Mouse (Mus musculus): ENCODE measurements around the gene St7l. TPM values are rescaled to one million over a fixed set of nuclear protein-coding genes. Genes with fewer than 3 reads are reported as not detected.

The St7l gene
- polyA plus RNA-seq, 1 experiment from 2014 or later: 35.9 TPM

DNA sequence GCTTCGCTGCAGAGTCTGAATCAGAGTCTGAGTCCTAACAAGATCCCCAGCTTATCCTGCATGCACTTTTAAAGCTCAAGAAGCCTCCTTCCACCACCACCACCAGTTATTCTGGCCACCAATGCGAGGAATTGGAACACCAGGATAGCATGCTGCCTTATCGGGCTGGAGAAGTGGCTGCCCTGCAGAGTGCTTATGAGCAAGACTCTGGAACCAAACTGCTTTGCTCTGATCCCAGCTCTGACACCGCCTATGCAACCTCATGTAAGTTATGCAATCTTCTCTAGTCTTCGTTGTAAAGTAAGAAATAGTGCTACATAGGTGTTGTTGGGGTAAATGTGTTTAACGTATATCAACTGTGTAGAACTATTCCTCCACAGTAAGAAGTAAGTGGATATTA lies 65.6 kb downstream of the St7l start:
- H3K9me3 ChIP-seq (ENCODE audit: control insufficient read depth, low read length): no peaks in the 10 kb centered on the region
- no peak overlapping the region for H3K27ac ChIP-seq
- no peak overlapping the region for H3K9ac ChIP-seq
- ATAC-seq (ENCODE audit: low FRiP score) (no peak), DNase-seq (ENCODE audit: low spot score) (no peak)
- H3K4me3 ChIP-seq (replicated peaks; ENCODE audit: low read length): no peak overlapping the region
- H3K4me1 ChIP-seq (replicated peaks; ENCODE audit: control insufficient read depth, insufficient read depth, low read length): no peaks in the 10 kb centered on the region
- peaks cover 27% of the 10 kb centered on the region for H3K36me3 ChIP-seq (replicated peaks; ENCODE audit: control insufficient read depth, insufficient read depth)
- no peaks in the 10 kb centered on the region for H3K27me3 ChIP-seq (ENCODE audit: control insufficient read depth, insufficient read depth, low read length)
- 95% methylated on average over 6 of the region's 6 CpGs for WGBS
- H3K4me2 ChIP-seq (replicated peaks): no peak overlapping the region

DNA sequence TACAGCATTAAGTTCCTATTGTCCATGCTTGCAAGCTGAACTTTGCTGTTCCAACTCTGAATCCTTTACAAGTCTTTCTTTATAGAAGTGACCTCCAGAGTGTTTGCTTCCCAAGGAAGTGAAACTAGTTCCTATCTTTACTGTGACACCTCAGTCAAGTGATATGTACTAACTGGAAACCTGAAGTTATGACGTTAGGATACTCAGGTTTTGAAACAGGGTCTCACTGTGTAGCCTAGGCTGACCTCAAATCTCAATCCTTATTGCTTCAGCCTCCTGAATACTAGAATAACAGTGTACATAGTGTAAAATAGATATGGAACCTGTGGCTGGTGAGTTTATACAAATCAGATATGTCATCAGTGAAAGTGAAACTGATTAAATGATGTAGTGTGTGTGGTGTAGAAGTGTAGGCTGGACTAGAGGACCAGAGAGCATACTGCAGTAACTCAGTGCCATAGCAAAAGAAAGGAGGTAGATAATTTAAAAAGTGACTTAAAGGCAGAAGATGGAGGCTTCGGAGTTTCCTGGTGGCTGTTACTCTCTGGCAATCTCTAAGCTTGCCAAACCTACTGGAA lies 74.0 kb downstream of the St7l start:
- Histone ChIP-seq H3K4me2 (replicated peaks) (no peak overlapping the region), H3K9me3 (ENCODE audit: control insufficient read depth, low read length) (no peaks in the 10 kb centered on the region), H3K27ac (no peak overlapping the region), H3K9ac (no peak overlapping the region), H3K36me3 (replicated peaks; ENCODE audit: control insufficient read depth, insufficient read depth) (peaks cover 16% of the 10 kb centered on the region), H3K27me3 (ENCODE audit: control insufficient read depth, insufficient read depth, low read length) (no peaks in the 10 kb centered on the region), H3K4me3 (replicated peaks; ENCODE audit: low read length) (no peak overlapping the region), H3K4me1 (replicated peaks; ENCODE audit: control insufficient read depth, insufficient read depth, low read length) (no peaks in the 10 kb centered on the region; the same call in 1 of the 2 replicates)
- DNase-seq (ENCODE audit: low spot score) (no peak), ATAC-seq (ENCODE audit: low FRiP score) (no peak)
- WGBS: 85% methylated on average over 2 of the region's 2 CpGs

DNA sequence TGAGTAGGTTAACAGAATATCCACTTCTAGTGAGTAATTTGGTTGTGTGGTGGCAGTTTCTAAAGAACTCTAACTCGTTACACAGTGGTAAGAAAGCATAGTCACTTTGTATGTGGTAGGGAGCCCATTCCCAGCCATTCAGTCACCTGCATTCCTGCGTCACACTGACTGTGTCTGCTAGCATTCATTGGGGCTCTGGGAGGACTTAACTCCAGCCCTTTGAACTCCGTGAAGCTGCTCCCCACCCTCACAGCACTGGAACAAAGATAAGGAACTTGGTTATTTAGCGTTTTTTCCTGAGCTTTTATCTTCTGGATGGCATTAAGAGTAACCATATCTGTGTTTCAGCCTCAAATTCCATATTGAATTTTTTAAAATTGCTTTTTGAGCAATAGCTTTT lies 74.5 kb downstream of the St7l start:
- no peaks in the 10 kb centered on the region for H3K9me3 ChIP-seq (ENCODE audit: control insufficient read depth, low read length)
- ATAC-seq (ENCODE audit: low FRiP score): no peak
- 51% methylated on average over 4 of the region's 4 CpGs for WGBS

DNA sequence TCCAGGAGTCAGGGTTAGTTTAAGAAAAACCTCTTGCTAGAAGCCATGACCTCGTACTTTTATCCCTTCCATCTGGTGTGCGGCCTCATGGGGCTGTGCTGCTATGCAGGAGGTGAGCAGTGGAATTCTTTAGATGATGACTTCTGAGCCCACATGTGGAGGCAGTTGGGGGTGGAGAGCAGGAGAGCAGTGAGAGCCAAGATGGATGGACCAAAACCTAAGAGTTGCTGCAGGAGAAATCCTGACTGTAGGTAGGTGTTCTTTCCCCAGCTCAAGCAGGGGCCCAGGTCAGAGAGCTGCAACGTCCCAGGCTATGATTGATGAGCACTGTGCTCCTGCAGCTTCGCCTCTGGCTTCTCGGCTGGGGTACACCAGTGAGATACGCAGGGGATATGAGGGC lies 76.9 kb downstream of the St7l start:
- H3K36me3 ChIP-seq (replicated peaks; ENCODE audit: control insufficient read depth, insufficient read depth): peaks cover 20% of the 10 kb centered on the region; the same call in 1 of the 2 replicates
- no peak overlapping the region for H3K4me3 ChIP-seq (replicated peaks; ENCODE audit: low read length)
- DNase-seq (ENCODE audit: low spot score): no peak
- no peaks in the 10 kb centered on the region for H3K9me3 ChIP-seq (ENCODE audit: control insufficient read depth, low read length)
- WGBS: 50% methylated on average over 6 of the region's 6 CpGs
- H3K9ac ChIP-seq: no peak overlapping the region
- H3K27ac ChIP-seq: no peak overlapping the region
- ATAC-seq (ENCODE audit: low FRiP score): no peak
- no peaks in the 10 kb centered on the region for H3K27me3 ChIP-seq (ENCODE audit: control insufficient read depth, insufficient read depth, low read length)
- H3K4me1 ChIP-seq (replicated peaks; ENCODE audit: control insufficient read depth, insufficient read depth, low read length): no peaks in the 10 kb centered on the region; the same call in 1 of the 2 replicates
- no peak overlapping the region for H3K4me2 ChIP-seq (replicated peaks)

More for the DNA sequence above, 74.5 kb downstream of the St7l start:
- Histone ChIP-seq H3K9ac (no peak overlapping the region), H3K4me1 (replicated peaks; ENCODE audit: control insufficient read depth, insufficient read depth, low read length) (no peaks in the 10 kb centered on the region; the same call in 1 of the 2 replicates), H3K27me3 (ENCODE audit: control insufficient read depth, insufficient read depth, low read length) (no peaks in the 10 kb centered on the region), H3K4me2 (replicated peaks) (no peak overlapping the region), H3K4me3 (replicated peaks; ENCODE audit: low read length) (no peak overlapping the region), H3K36me3 (replicated peaks; ENCODE audit: control insufficient read depth, insufficient read depth) (peaks cover 20% of the 10 kb centered on the region), H3K27ac (no peak overlapping the region)
- DNase-seq (ENCODE audit: low spot score): no peak

DNA sequence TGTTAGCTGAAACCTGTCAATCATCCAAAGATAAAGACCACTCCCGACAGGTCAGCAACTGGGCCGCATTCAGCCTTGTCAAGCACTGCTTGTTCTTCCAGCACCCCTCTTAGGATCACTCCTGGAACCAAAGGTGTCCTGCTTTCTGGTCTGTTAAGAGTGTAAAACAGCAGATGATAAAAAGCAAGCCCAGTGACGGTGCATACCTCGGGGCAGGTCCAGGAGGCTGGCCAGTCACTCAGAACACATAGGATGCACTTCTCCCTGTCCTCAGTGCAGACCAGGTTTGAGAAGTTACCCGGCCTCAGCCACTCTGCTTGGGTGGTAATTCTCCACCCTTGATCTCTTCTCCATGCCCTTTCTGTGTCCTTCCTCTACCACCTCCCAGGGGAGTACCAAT lies 78.9 kb downstream of the St7l start:
- no peaks in the 10 kb centered on the region for H3K27me3 ChIP-seq (ENCODE audit: control insufficient read depth, insufficient read depth, low read length)
- no peak overlapping the region for H3K9ac ChIP-seq
- DNase-seq (ENCODE audit: low spot score): no peak
- no peak overlapping the region for H3K27ac ChIP-seq
- peaks cover 35% of the 10 kb centered on the region for H3K36me3 ChIP-seq (replicated peaks; ENCODE audit: control insufficient read depth, insufficient read depth)
- H3K9me3 ChIP-seq (ENCODE audit: control insufficient read depth, low read length): no peaks in the 10 kb centered on the region
- 62% methylated on average over 5 of the region's 5 CpGs for WGBS
- no peak overlapping the region for H3K4me3 ChIP-seq (replicated peaks; ENCODE audit: low read length)
- no peak overlapping the region for H3K4me2 ChIP-seq (replicated peaks)
- H3K4me1 ChIP-seq (replicated peaks; ENCODE audit: control insufficient read depth, insufficient read depth, low read length): no peaks in the 10 kb centered on the region; the same call in 1 of the 2 replicates
- no peak for ATAC-seq (ENCODE audit: low FRiP score)

DNA sequence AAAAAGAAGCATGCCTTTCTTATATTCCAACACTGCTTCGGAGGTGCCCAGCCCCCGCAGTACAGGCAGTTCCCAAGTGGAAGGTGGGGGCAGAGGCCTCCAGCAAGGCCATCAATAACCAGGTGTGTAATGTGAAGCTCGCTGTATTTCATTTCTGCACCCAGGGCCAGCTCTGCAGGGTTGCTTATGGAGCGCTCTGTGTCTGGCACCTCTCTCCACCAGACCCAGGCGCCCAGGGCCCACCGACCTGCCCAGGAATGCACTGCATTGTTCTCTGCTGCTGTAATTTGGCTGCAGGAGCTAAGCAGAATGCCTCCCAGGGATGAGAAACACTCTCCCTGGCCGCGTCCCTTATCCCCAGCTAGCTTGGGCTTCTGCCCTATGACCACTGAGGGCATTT lies 79.5 kb downstream of the St7l start:
- DNase-seq (ENCODE audit: low spot score): no peak

DNA sequence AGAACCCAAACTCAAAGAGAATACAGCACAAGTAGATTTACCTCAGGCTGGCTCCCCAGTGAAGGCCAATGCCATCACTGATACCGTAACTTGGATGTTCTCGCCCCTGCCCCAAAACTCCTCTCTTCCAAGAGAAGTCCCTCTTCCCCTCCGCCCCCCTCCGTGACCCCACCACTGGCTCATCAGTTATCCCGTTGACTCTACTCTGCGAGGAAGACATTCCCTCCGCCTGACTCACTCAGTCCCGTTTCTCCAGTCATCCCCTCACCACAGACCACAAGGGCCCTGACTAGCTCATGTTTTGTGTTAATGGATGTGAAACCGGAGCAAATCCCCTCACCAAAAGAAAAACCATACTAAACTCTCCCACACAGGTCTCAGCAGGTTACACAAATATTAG lies 81.1 kb downstream of the St7l start:
- ATAC-seq (ENCODE audit: low FRiP score) (no peak), DNase-seq (ENCODE audit: low spot score) (no peak)
- Histone ChIP-seq H3K36me3 (replicated peaks; ENCODE audit: control insufficient read depth, insufficient read depth) (peaks cover 25% of the 10 kb centered on the region), H3K4me1 (replicated peaks; ENCODE audit: control insufficient read depth, insufficient read depth, low read length) (no peaks in the 10 kb centered on the region; the same call in 1 of the 2 replicates), H3K27ac (no peak overlapping the region), H3K9me3 (ENCODE audit: control insufficient read depth, low read length) (no peaks in the 10 kb centered on the region), H3K4me2 (replicated peaks) (no peak overlapping the region), H3K4me3 (replicated peaks; ENCODE audit: low read length) (no peak overlapping the region), H3K27me3 (ENCODE audit: control insufficient read depth, insufficient read depth, low read length) (no peaks in the 10 kb centered on the region), H3K9ac (no peak overlapping the region)
- WGBS: 84% methylated on average over 9 of the region's 9 CpGs

More for the DNA sequence above, 79.5 kb downstream of the St7l start:
- H3K4me2 ChIP-seq (replicated peaks): no peak overlapping the region
- H3K4me1 ChIP-seq (replicated peaks; ENCODE audit: control insufficient read depth, insufficient read depth, low read length): no peaks in the 10 kb centered on the region; the same call in 1 of the 2 replicates
- no peaks in the 10 kb centered on the region for H3K27me3 ChIP-seq (ENCODE audit: control insufficient read depth, insufficient read depth, low read length)
- H3K9me3 ChIP-seq (ENCODE audit: control insufficient read depth, low read length): no peaks in the 10 kb centered on the region
- no peak overlapping the region for H3K27ac ChIP-seq
- WGBS: 39% methylated on average over 8 of the region's 8 CpGs
- no peak overlapping the region for H3K4me3 ChIP-seq (replicated peaks; ENCODE audit: low read length)
- H3K9ac ChIP-seq: no peak overlapping the region
- peaks cover 35% of the 10 kb centered on the region for H3K36me3 ChIP-seq (replicated peaks; ENCODE audit: control insufficient read depth, insufficient read depth)
- no peak for ATAC-seq (ENCODE audit: low FRiP score)

DNA sequence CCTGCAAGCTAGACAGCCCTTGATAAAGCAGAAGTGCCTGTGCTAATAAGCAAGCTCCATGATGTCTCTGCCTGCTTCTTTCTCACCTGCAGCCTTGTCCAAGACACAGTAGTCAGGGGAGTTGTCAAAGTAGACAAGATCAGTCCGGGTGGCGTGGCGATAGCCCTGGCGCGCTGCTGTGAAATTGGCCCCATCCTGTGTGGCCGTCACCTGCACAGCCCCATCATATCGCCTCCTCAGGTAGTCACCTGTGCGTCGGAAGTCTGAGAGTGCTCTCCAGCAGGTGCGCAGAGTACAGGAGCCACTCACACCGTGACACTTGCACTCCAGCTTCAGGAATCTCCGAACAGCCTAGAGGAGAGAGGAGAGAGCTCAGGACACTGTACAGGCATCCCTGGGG lies 87.1 kb downstream of the St7l start:
- no peak overlapping the region for H3K9ac ChIP-seq
- 94% methylated on average over 12 of the region's 12 CpGs for WGBS
- H3K4me3 ChIP-seq (replicated peaks; ENCODE audit: low read length): no peak overlapping the region
- no peak overlapping the region for H3K4me2 ChIP-seq (replicated peaks)
- H3K27ac ChIP-seq: no peak overlapping the region
- ATAC-seq (ENCODE audit: low FRiP score) (no peak), DNase-seq (ENCODE audit: low spot score) (no peak)
- H3K9me3 ChIP-seq (ENCODE audit: control insufficient read depth, low read length): no peaks in the 10 kb centered on the region
- no peaks in the 10 kb centered on the region for H3K4me1 ChIP-seq (replicated peaks; ENCODE audit: control insufficient read depth, insufficient read depth, low read length)
- H3K27me3 ChIP-seq (ENCODE audit: control insufficient read depth, insufficient read depth, low read length): no peaks in the 10 kb centered on the region
- H3K36me3 ChIP-seq (replicated peaks; ENCODE audit: control insufficient read depth, insufficient read depth): peaks cover 40% of the 10 kb centered on the region

DNA sequence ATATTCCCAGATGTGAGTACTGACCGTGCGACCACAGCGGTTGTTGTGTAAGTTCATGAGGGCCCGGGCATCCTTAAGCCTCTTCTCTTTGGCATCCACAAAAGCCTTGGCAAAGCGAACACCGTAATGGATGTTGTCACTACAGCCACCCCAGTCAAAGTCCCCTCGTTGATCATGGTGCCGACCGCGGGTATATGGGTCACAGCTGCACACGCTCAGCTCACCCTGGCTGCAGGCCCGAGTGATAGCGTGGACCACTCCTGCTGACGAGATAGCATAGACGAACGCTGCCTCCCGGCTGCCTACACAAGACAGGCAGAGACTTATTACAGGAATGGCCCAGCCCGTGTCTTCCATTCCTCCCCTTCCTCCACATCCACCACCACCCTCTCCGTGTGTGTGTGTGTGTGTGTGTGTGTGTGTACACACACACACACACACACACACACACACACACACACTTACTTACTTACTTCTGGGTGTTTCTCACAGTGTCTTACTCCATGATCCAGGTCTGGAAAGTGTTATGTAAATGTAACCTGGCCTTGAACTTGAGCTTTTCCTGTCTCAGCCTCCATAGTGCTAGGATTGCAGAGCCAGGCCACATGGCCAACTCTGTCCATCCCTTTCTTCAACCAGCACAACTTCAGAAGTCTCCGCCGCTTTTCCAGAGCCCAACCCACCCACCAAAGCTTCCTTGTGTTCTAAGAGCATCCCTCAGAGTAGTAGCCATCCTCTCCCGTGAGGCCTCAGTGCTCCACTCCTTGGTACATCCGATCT lies 89.3 kb downstream of the St7l start:
- Histone ChIP-seq H3K27ac (no peak overlapping the region), H3K9me3 (ENCODE audit: control insufficient read depth, low read length) (no peaks in the 10 kb centered on the region), H3K9ac (no peak overlapping the region), H3K4me2 (replicated peaks) (no peak overlapping the region), H3K36me3 (replicated peaks; ENCODE audit: control insufficient read depth, insufficient read depth) (peaks cover 24% of the 10 kb centered on the region), H3K4me3 (replicated peaks; ENCODE audit: low read length) (no peak overlapping the region), H3K27me3 (ENCODE audit: control insufficient read depth, insufficient read depth, low read length) (peaks cover under 1% of the 10 kb centered on the region; the same call in 1 of the 2 replicates), H3K4me1 (replicated peaks; ENCODE audit: control insufficient read depth, insufficient read depth, low read length) (no peaks in the 10 kb centered on the region)
- no peak for DNase-seq (ENCODE audit: low spot score)
- 94% methylated on average over 23 of the region's 23 CpGs for WGBS
- ATAC-seq (ENCODE audit: low FRiP score): no peak

Data from hindbrain, embryonic 14.5 days (tissue).